Mouse (Mus musculus): ENCODE results near the gene Stxbp4. TPM values are rescaled to one million over a fixed set of nuclear protein-coding genes. Genes with fewer than 3 reads are reported as not detected.
A peak's percentile ranks its signal among the peaks of the same experiment; 100 is the strongest.

Gene Stxbp4
- total RNA-seq, 2 experiments from 2014 or later: 12.8 to 14.5 TPM

DNA sequence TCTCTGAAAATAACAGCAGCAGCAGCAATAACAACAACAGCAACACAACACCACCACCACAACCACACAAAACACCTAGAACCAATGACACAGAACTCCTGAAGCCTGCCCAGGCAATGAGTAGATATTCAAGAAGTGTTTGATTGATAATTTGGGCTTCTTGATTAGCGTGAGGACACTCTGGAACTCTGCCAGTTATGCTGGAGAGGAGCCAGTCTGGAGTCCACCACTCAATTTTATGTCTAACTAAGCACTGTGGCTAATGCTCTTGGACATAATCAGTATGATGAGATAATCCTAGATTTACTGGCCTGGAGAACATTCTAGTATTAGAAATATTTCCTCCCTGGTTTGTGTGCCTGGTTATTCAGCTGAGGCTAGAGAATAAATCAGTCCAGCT is 156.1 kb downstream of the Stxbp4 start:
- no peak for DNase-seq (ENCODE audit: low spot score)

DNA sequence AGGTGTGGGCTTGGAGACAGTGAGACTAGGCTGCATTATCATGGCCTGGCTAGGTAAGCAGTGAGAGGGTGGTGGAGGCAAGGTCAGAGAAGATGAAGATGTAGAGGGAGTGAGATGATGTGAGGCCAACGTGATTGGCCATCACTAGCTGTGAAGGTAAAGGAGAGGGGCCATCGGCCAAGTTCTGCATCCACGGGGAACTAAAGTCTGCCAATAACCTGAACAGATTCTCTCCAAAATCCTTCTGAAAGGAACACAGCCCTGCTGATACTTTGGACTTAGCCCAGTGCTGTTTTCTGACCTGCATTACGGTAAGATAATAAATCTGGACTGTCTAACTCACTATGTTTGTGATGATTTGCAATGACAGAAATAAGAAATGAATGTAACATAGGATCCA is 167.6 kb downstream of the Stxbp4 start:
- no peak for DNase-seq (ENCODE audit: low spot score)

DNA sequence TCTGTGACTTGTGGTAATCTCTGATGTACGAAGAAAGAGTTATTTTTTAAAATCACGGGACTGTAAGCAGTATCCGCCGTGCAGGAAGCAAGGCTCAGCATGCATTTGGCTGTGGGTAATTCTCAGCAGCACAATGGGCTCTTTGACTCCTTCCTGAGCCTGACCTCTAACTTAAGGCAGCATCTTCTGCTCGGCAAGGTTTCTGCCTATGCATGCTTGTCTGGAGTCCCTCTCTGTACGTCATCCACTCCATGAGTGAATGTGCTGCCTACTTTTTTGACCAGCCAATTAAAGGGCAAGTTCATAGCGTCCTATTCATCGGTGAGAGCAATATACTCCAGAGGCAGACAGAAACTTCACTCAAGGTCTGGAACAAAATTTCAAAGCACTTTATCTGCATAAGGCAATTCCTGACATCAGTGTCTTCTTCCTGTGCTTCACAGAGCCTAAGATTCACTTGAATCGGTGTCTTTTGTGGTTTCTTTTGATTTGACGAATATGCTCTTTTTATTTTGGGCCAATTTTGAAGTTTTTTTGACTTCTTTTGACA is 173.8 kb downstream of the Stxbp4 start:
- DNase-seq (ENCODE audit: low spot score): no peak

DNA sequence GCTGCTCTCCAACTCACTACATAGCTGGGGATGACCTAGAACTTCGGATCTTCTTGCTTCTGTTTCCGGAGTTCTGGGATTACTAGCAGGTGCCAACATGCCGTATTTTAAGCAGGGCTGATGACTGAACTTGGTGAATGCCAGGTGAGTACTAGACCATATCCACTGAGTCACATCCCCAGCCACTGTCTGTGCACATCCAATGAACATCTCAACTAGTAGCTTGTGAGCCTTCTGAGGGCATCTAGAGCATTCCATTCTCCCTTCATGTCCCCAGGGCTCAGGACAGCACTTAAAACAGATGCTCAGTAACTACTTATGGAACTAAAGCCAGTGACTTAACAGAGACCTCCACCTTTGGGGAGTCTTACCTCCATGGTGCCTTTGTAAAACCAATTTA is 177.4 kb downstream of the Stxbp4 start:
- no peak for DNase-seq (ENCODE audit: low spot score)

DNA sequence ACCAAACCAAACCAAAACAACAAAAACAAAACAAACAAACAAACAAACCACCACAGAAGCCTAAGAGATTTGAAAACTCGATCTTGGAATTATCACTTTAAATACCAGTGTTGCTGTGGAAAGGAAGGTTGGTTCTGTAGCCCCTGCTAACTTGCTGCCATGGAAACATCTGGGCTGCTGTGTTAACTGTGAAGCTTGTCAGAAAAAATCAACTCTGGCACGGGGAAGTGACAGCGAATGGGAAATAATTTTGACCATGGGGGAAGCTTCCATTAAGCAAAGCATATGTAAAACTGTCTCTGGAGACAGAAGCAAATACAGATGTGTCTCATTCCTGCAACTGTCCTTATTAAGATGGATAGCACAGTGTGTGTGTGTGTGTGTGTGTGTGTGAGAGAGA is 185.8 kb downstream of the Stxbp4 start:
- DNase-seq (ENCODE audit: low spot score): no peak

DNA sequence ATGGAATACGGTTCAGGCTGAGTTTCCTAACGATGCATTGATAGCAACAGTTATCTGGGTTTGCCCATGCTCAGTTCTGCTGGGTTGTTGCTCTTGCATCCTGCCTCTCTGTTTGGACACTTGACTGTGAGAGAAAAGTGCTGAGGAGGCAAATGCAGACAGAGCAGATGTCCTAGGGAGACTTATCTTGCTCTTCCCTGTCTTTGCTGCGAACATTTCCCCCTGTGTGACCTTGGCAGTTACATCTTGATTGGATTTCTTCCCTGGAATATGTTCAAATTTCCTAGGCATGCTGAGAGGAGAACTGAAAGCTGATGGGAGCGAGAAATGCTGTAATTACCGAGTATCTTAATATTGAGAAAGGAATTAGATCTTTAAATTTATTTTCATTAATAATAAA is 186.4 kb downstream of the Stxbp4 start:
- peak; percentile 7 for DNase-seq (ENCODE audit: low spot score)

DNA sequence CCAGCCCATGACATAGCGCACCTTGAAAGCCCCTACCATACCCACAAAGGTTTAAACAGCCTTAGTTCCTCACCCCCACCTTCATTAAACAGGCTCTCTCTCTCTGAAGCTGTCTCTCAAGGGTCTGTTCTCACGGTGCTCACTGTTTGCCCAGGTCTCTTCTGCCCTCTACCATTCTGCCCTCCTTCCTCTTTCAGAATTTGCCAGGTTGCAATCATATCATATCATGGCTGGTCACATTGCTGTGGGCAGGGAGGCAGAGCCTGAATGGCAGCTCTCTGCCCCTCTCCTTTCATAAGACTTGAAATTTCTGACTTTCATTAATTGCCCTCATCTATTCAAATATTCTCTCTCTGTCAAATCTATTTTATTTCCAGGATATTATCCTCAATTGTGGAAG is 195.4 kb downstream of the Stxbp4 start:
- no peak for DNase-seq (ENCODE audit: low spot score)

DNA sequence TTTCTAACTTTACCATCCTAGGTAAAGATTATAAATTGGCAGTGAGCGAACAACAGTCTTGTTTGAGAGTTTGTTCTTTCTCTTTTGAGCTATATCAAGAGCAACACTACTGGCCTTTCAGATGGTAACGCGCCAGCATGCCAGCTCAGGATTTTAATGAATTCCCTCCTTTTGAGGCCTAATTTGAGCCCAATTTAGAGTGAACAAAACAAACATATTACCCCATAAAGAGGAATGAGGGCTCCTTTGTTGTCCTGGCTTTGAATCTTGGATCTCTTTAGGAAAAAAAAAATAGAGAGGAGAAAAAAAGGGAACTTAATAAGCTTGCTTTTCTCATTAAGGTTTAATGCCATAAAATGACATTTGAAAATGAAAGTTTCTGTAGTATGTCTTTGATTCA is 197.0 kb downstream of the Stxbp4 start:
- no peak for DNase-seq (ENCODE audit: low spot score)

DNA sequence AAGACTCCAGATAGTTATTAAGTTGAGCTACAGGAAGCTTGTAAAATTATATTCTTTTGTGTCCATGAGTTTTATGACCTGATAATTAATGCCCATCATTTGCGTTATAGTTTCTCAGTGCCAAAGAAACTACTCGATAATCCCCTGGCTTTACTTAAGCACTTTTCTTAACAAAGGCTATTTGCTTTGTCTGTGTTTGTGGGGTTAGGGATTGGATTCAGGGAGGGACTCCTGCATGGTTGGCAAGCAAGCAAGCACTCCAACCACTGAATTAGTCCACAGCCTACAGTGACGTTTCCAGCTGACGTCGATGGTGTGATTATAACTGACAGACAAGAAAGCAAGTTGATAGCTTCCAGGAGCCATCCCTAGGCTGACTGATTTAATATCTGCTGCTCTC is 199.1 kb downstream of the Stxbp4 start:
- DNase-seq (ENCODE audit: low spot score): no peak

Other genes starting within 250 kb of the Stxbp4 start
- 1 to 10 TPM; 6.6 to 8.0 TPM for gene Hlf, start 247.2 kb downstream of the Stxbp4 start, total RNA-seq (2021)
- 10 to 100 TPM; 22.1 to 23.6 TPM for gene Cox11, start 89 bp upstream of the Stxbp4 start, total RNA-seq (2021)
- 10 to 100 TPM; 13.5 to 16.1 TPM for gene Tom1l1, start 50.3 kb upstream of the Stxbp4 start, total RNA-seq (2021)